Mouse (Mus musculus): ENCODE measurements around the gene Batf. TPM values are rescaled to one million over a fixed set of nuclear protein-coding genes. Genes with fewer than 3 reads are reported as not detected.

Gene Batf
- total and polyA plus RNA-seq, 2 experiments from 2014 or later: 1.4 to 2.6 TPM

GRCm38 (mm10) chr12:85641564-85641931, 44.9 kb upstream of the Batf start:
- Histone ChIP-seq H3K9me3 (replicated peaks; ENCODE audit: control insufficient read depth, low read length) (no peaks in the 10 kb centered on the region), H3K9ac (replicated peaks; ENCODE audit: low read depth, low read length) (no peak overlapping the region), H3K36me3 (replicated peaks; ENCODE audit: control insufficient read depth, insufficient read depth, low read length) (peaks cover 11% of the 10 kb centered on the region), H3K4me3 (ENCODE audit: low read depth, low read length) (no peak overlapping the region), H3K27ac (ENCODE audit: low read depth) (peak overlapping the region; percentile 61), H3K27me3 (ENCODE audit: control insufficient read depth, insufficient read depth, low read length) (no peaks in the 10 kb centered on the region), H3K4me1 (ENCODE audit: control insufficient read depth, insufficient read depth) (peaks cover 19% of the 10 kb centered on the region), H3K4me2 (ENCODE audit: low read depth, low read length) (no peak overlapping the region)
- 21% methylated on average over 4 of the region's 4 CpGs for WGBS
- TF ChIP-seq CTCF (IDR thresholded peaks at IDR 0.05; ENCODE audit: low read depth): no peak
- no peak for DNase-seq (ENCODE audit: low spot score)
- 0 out of 2 replicates have a peak, but pooled peaks have one; percentile 13 for ATAC-seq (ENCODE audit: insufficient read depth, low read depth)

GRCm38 (mm10) chr12:85643735-85644134, 42.7 kb upstream of the Batf start:
- WGBS: 68% methylated on average over 5 of the region's 5 CpGs
- no peaks in the 10 kb centered on the region for H3K27me3 ChIP-seq (ENCODE audit: control insufficient read depth, insufficient read depth, low read length)
- peaks cover 19% of the 10 kb centered on the region for H3K4me1 ChIP-seq (ENCODE audit: control insufficient read depth, insufficient read depth)
- no peak overlapping the region for H3K27ac ChIP-seq (ENCODE audit: low read depth)
- ATAC-seq (ENCODE audit: insufficient read depth, low read depth): no peak
- no peak overlapping the region for H3K9ac ChIP-seq (replicated peaks; ENCODE audit: low read depth, low read length)
- no peak overlapping the region for H3K4me2 ChIP-seq (ENCODE audit: low read depth, low read length)
- no peak overlapping the region for H3K4me3 ChIP-seq (ENCODE audit: low read depth, low read length)
- no peak for TF ChIP-seq CTCF (IDR thresholded peaks at IDR 0.05; ENCODE audit: low read depth)
- no peak for TF ChIP-seq EP300 (IDR thresholded peaks at IDR 0.05; ENCODE audit: low read depth)
- H3K9me3 ChIP-seq (replicated peaks; ENCODE audit: control insufficient read depth, low read length): no peaks in the 10 kb centered on the region
- peaks cover 9% of the 10 kb centered on the region for H3K36me3 ChIP-seq (replicated peaks; ENCODE audit: control insufficient read depth, insufficient read depth, low read length)
- no peak for DNase-seq (ENCODE audit: low spot score)

GRCm38 (mm10) chr12:85645664-85646063, 40.8 kb upstream of the Batf start:
- no peaks in the 10 kb centered on the region for H3K27me3 ChIP-seq (ENCODE audit: control insufficient read depth, insufficient read depth, low read length)
- TF ChIP-seq EP300 (IDR thresholded peaks at IDR 0.05; ENCODE audit: low read depth): no peak
- peak; percentile 27; the same call in 1 of the 2 replicates for TF ChIP-seq CTCF (IDR thresholded peaks at IDR 0.05; ENCODE audit: low read depth)
- DNase-seq (ENCODE audit: low spot score) (no peak), ATAC-seq (ENCODE audit: insufficient read depth, low read depth) (no peak)
- 89% methylated on average over 4 of the region's 4 CpGs for WGBS
- H3K4me2 ChIP-seq (ENCODE audit: low read depth, low read length): no peak overlapping the region
- no peak overlapping the region for H3K9ac ChIP-seq (replicated peaks; ENCODE audit: low read depth, low read length)
- H3K27ac ChIP-seq (ENCODE audit: low read depth): no peak overlapping the region
- no peaks in the 10 kb centered on the region for H3K36me3 ChIP-seq (replicated peaks; ENCODE audit: control insufficient read depth, insufficient read depth, low read length)
- peaks cover 14% of the 10 kb centered on the region for H3K4me1 ChIP-seq (ENCODE audit: control insufficient read depth, insufficient read depth)
- H3K4me3 ChIP-seq (ENCODE audit: low read depth, low read length): no peak overlapping the region
- no peaks in the 10 kb centered on the region for H3K9me3 ChIP-seq (replicated peaks; ENCODE audit: control insufficient read depth, low read length)

- TF ChIP-seq CTCF (IDR thresholded peaks at IDR 0.05; ENCODE audit: low read depth) (peak; percentile 54), EP300 (IDR thresholded peaks at IDR 0.05; ENCODE audit: low read depth) (no peak)
- peak; percentile 57; the same call in 1 of the 2 replicates for ATAC-seq (ENCODE audit: insufficient read depth, low read depth)
- H3K4me1 ChIP-seq (ENCODE audit: control insufficient read depth, insufficient read depth): no peaks in the 10 kb centered on the region
- H3K27me3 ChIP-seq (ENCODE audit: control insufficient read depth, insufficient read depth, low read length): no peaks in the 10 kb centered on the region
- no peak for DNase-seq (ENCODE audit: low spot score)
- H3K4me2 ChIP-seq (ENCODE audit: low read depth, low read length): no peak overlapping the region
- 26% methylated on average over 10 of the region's 10 CpGs for WGBS
- H3K27ac ChIP-seq (ENCODE audit: low read depth): no peak overlapping the region
- no peak overlapping the region for H3K4me3 ChIP-seq (ENCODE audit: low read depth, low read length)
- no peak overlapping the region for H3K9ac ChIP-seq (replicated peaks; ENCODE audit: low read depth, low read length)
- H3K9me3 ChIP-seq (replicated peaks; ENCODE audit: control insufficient read depth, low read length): no peaks in the 10 kb centered on the region
- no peaks in the 10 kb centered on the region for H3K36me3 ChIP-seq (replicated peaks; ENCODE audit: control insufficient read depth, insufficient read depth, low read length)
Observed at GRCm38 (mm10) chr12:85647346-85647745, 39.1 kb upstream of the Batf start.

- Histone ChIP-seq H3K9me3 (replicated peaks; ENCODE audit: control insufficient read depth, low read length) (no peaks in the 10 kb centered on the region), H3K4me1 (ENCODE audit: control insufficient read depth, insufficient read depth) (no peaks in the 10 kb centered on the region), H3K4me3 (ENCODE audit: low read depth, low read length) (no peak overlapping the region), H3K27me3 (ENCODE audit: control insufficient read depth, insufficient read depth, low read length) (no peaks in the 10 kb centered on the region), H3K4me2 (ENCODE audit: low read depth, low read length) (no peak overlapping the region), H3K9ac (replicated peaks; ENCODE audit: low read depth, low read length) (no peak overlapping the region), H3K36me3 (replicated peaks; ENCODE audit: control insufficient read depth, insufficient read depth, low read length) (no peaks in the 10 kb centered on the region), H3K27ac (ENCODE audit: low read depth) (no peak overlapping the region)
- ATAC-seq (ENCODE audit: insufficient read depth, low read depth): no peak
- TF ChIP-seq EP300 (IDR thresholded peaks at IDR 0.05; ENCODE audit: low read depth): no peak
- TF ChIP-seq CTCF (IDR thresholded peaks at IDR 0.05; ENCODE audit: low read depth): no peak
- WGBS: 66% methylated on average over 1 of the region's 1 CpGs
- DNase-seq (ENCODE audit: low spot score): no peak
Observed at GRCm38 (mm10) chr12:85647955-85648354, 38.5 kb upstream of the Batf start.

GRCm38 (mm10) chr12:85659319-85659718, 27.1 kb upstream of the Batf start:
- DNase-seq (ENCODE audit: low spot score) (peak; percentile 71), ATAC-seq (ENCODE audit: insufficient read depth, low read depth) (peak; percentile 83)
- H3K4me1 ChIP-seq (ENCODE audit: control insufficient read depth, insufficient read depth): 0 out of 2 replicates have a peak, but pooled peaks cover 5% of the 10 kb centered on the region
- H3K9ac ChIP-seq (replicated peaks; ENCODE audit: low read depth, low read length): no peak overlapping the region
- no peak overlapping the region for H3K27ac ChIP-seq (ENCODE audit: low read depth)
- no peaks in the 10 kb centered on the region for H3K27me3 ChIP-seq (ENCODE audit: control insufficient read depth, insufficient read depth, low read length)
- no peak overlapping the region for H3K4me2 ChIP-seq (ENCODE audit: low read depth, low read length)
- TF ChIP-seq CTCF (IDR thresholded peaks at IDR 0.05; ENCODE audit: low read depth) (no peak), EP300 (IDR thresholded peaks at IDR 0.05; ENCODE audit: low read depth) (no peak)
- H3K9me3 ChIP-seq (replicated peaks; ENCODE audit: control insufficient read depth, low read length): no peaks in the 10 kb centered on the region
- whole genome bisulfite sequencing: 7% methylated on average over 2 of the region's 2 CpGs
- H3K36me3 ChIP-seq (replicated peaks; ENCODE audit: control insufficient read depth, insufficient read depth, low read length): no peaks in the 10 kb centered on the region
- H3K4me3 ChIP-seq (ENCODE audit: low read depth, low read length): no peak overlapping the region
